Mouse (Mus musculus): ENCODE results near the gene Ccr1.

- no peak for TF ChIP-seq GATA1 (IDR thresholded peaks at IDR 0.05; ENCODE audit: low read length)
- no peak for TF ChIP-seq TAL1 (IDR thresholded peaks at IDR 0.05; ENCODE audit: low read length)
Observed at GRCm38 (mm10) chr9:123947815-123948214, 20.7 kb downstream of the Ccr1 start.
